Mouse (Mus musculus) brain, embryonic 14.5 days (tissue): ENCODE measurements around the gene Slc22a6.

Source experiments
- CTCF ChIP-seq: fragments of 200-500 bp; IDR thresholded peaks from 2 replicates; pipeline ENCODE4 v1.5.1; 2012; ENCODE audit warnings: inconsistent platforms, mild to moderate bottlenecking, moderate library complexity, borderline replicate concordance; ENCODE audit not compliant: insufficient read depth, insufficient read length; ENCODE audit errors: extremely low read depth
- POLR2A ChIP-seq: fragments of 200-500 bp; IDR thresholded peaks from 2 replicates; pipeline ENCODE4 v1.6.1; 2012; ENCODE audit warnings: mild to moderate bottlenecking, inconsistent platforms, borderline replicate concordance; ENCODE audit not compliant: poor library complexity, insufficient read depth, insufficient read length, severe bottlenecking; ENCODE audit errors: extremely low read depth

GRCm38 (mm10) chr19:8616314-8616713, 1.5 kb upstream of the Slc22a6 start:
- TF ChIP-seq POLR2A (no peak), CTCF (no peak)
